Mouse (Mus musculus): ENCODE results near the gene Hap1.
"Not testable (repeated sequence)": the region's sequence is repeated elsewhere in the genome, so short reads cannot be mapped to it uniquely, and the experiment has no call there.

The Hap1 gene

DNA sequence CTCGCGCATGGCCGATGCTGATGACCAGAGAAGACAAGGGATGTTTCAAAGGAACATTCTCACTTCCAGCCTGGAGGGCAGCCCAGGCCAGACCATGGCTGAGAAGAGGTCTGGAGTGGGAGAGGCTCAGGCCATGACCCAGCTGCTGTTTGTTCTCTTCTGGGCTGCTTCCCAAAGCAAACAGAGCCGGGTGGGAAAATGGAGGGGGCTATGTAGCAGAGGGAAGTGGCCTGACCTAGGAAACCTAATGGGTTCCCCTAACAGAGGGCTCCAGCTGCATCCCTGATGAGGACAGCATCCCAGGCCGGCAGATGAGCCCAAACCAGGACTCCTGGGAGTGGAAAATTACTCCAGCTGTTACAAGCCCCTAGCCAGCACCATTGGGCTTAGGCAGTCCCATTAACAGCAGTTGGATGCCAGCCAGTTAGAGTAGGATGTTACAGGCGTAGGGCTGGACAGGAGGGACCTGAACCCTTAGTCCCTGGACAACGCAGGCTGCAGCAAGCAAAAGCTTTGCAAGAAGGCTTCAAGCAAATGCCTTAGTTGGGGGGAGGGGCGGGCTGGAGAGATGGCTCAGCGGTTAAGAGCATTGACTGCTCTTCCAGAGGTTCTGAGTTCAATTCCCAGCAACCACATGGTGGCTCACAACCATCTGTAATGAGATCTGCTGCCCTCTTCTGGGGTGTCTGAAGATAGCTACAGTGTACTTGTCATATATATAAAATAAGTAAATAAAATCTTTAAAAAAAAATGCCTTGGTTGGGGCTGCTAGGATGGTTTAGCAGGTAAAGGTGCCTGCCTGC lies 35.4 kb upstream of the Hap1 start:
- in situ Hi-C loops (cut with MboI, MseI), result no loop called here

DNA sequence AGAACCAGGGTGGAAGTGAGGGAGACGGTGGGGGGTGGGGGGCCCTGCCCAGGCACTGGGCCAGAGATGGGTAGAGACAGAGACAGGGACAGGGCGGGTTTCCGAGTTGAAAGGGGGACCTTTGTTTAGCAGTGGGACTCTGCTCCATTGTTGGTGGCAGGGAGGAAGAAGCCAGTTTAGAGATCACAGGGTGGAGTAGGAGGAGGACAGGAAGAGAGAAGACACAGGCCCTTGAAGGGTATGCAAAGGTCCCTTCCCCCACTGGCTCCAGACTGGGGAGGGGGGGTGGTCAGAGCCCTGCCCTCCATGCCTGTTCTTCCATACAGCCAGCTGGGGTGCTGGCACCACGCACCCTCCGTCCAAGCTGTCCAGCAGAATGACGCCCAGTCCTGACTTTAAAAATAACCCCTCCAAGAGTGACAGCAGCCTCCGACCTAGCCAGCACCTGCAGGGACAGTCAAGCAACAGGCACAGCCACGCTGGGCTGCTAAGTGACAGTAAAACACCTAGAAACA lies 34.1 kb upstream of the Hap1 start:
- in situ Hi-C loops (cut with MboI, MseI), result no loop called here

DNA sequence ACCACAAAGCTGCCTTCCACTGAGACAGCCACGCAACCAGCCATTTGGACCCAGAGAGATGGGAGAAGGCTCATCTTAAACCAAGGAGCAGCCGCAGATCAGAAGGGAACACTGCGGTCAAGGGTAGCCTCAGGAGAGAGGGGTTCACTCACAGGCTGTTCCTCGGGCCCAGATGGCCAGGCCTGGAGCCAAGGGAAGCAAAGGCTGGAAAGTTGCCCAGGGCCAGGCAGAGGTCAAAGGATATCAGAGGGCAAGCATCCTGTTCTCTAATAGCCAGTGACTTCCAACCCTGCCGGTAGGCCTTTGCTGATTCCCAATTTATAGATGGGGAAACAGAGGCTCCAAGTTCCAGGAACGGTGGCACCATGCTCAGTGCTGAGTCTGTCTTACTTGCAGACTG lies 32.7 kb upstream of the Hap1 start:
- in situ Hi-C loops (cut with MboI, MseI), result no loop called here

DNA sequence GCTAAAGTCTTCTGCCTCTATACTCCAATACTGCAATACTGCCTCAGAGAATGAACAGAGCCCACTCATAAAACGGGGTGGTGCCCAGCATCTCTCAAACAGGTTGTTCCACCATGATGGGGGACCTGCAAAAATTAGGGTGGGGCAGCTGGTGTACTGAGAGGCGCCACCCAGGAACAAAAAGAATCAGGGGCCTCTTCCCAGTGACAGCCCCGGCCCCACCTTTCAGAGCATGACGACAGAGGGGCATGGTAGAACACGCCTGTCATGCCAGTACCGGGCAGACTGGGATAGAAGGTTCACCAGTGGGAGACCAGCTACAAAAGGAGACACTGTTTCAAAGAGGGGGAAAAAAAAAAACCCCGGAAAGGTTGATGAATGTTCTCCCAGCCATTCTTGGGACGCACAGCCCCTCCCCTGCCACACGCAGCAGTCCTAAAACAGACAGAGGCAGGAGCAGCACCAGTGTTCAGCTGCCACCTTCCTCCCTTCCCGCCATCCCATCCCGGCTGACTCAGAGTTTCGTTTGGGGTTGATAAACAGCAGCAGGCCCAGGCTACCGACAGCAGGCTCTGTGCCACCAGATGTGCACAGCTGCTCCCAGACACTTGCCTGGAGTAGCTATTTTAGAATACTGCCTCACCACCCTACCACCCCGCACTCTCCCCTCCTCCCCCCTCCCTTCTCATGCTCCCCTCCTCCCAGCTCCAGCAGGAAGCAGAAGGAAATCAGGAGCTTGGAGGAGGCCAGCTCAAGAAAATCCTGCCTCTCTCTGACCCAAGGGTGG lies 31.9 kb upstream of the Hap1 start:
- in situ Hi-C loops (cut with MboI, MseI), result no loop called here

DNA sequence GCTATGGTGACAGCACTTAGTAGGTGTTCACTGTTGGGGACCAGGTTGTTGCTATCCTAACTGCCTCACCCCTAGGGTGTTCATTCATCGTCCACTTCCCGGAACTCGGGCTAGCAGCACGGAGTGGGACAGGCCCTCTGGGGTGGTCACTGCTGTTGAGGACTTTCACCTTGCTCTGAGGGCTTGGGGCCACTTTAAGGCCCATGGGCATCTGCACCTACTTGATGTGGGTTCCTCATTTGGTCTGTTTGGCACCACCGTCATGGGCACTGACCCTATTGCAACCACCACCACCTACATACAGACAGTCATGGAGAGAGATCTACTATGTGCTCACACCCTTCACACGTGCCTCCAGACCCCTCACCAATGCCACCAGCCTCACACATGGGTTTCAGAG lies 31.2 kb upstream of the Hap1 start:
- in situ Hi-C loops (cut with MboI, MseI), result no loop called here

DNA sequence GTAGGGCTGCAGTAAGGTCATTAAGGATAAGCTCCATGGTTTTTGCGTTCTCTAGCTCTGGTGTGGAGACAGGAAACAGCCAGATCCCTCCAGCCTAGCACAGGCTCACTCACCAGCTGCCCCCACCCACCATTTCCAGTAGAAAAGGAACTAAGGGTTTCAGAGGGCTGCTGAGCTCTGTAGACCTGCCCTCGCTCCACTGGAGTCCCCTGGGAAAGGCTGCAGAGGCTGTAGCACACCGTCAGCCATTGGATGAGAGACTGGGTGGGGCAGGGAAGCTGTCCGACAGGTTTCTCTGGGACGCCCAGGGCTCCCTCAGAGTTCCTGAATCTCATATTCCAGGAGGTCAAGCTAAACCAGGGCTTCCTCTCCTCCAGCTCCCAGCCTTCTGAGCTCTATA lies 30.7 kb upstream of the Hap1 start:
- in situ Hi-C loops (cut with MboI, MseI), result no loop called here

DNA sequence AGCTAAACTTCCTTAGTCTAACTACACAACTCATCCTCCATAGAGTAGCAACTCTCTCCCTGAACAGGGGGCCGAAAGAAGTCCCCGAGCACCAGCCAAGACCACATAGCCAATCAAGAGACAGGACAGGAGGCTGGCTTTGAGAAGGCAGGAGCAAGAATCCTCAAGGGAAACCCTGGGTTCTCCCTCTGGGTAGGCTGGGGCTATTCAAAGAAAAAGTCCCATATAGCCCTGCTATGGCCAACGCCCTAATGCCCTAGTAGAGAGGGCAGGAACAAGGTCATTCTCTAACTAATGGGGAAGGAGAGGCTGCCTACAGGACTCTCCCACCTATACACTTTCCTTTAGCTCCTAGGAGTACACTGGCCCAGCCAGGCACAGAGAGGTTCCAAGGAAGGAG lies 29.1 kb upstream of the Hap1 start:
- in situ Hi-C loops (cut with MboI, MseI), result no loop called here

DNA sequence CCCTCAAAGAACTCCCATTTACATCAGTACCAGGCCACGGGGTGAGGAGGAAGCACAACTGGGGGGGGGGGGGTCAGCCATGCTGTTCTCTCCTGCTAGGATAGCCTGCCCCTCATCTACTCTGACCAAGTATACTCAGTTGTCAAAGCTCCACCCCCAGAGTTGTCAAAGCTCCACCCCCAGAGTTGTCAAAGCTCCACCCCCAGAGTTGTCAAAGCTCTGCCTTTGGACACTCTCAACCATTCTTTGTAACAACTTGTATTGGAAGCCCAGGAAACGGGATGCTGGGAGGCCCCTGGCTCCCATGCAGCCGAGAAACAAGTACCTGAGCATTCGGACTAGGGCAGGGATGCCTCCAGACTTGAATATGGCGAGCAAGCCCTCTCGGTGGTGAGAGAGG lies 26.8 kb upstream of the Hap1 start:
- in situ Hi-C loops (cut with MboI, MseI), result no loop called here

DNA sequence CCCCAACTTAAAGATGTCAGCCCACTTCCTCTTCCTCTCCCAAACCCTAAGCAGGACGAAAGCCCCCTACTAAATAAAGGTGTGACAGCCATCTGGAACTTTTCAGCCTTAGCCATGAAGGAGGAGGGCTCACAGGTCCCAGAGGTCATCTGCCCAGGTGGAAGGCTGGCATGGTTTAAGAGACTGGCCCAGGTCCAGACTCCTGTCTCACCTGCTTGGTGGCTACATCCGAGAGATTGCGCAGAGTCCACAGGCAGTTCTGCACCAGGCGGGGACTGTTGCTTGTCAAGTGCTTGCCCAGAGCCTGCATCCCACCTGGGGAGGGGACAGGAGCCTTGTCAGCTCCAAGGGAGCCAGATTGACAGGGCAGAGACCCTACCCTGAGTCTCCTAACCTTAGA lies 23.4 kb upstream of the Hap1 start:
- in situ Hi-C loops (cut with MboI, MseI), result loop anchor here (10.0 kb wide), 1 partner anchor 1435 kb away; no protein-coding TSS in a partner anchor

DNA sequence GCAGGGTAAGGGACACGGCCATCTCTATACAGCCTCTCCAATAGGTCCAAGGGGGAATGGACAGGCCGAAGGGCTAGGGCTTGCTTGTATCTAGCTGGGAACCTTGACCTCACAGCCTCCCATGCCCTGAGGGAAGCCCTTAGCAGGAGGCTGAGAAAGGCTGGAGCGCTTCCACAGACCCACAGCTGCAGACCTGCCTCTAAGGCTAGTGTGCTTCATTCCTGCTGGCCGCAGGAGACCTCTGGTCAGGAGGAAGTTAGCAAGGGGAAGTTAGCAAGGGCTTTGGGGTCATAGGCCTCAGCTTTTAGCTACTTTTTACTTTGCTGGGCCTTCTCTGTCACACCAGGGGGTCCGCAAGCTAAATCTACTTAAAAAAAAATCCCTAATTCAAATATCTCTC lies 22.5 kb upstream of the Hap1 start:
- in situ Hi-C loops (cut with MboI, MseI), result loop anchor here (10.0 kb wide), 1 partner anchor 1436 kb away; no protein-coding TSS in a partner anchor

DNA sequence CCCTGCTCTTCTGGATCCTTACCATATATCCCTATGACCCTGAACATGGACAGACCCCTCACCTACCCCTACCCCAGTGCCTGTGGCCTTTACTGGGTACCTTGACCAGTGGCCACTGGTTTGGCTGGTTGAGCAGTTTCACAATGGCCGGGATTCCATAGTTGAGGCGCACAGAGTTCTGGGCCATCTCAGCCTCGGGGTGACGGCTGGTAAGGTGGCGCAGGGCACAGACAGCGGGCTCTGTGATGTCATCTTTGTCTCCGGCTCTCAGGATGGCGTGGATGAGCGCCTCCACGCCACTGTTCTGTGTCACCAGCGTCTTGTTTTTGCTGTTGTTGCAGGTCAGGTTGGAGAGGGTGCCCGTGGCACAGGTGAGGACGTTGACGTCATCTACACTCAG lies 22.1 kb upstream of the Hap1 start:
- in situ Hi-C loops (cut with MboI, MseI), result loop anchor here (10.0 kb wide), 1 partner anchor 1437 kb away; no protein-coding TSS in a partner anchor

DNA sequence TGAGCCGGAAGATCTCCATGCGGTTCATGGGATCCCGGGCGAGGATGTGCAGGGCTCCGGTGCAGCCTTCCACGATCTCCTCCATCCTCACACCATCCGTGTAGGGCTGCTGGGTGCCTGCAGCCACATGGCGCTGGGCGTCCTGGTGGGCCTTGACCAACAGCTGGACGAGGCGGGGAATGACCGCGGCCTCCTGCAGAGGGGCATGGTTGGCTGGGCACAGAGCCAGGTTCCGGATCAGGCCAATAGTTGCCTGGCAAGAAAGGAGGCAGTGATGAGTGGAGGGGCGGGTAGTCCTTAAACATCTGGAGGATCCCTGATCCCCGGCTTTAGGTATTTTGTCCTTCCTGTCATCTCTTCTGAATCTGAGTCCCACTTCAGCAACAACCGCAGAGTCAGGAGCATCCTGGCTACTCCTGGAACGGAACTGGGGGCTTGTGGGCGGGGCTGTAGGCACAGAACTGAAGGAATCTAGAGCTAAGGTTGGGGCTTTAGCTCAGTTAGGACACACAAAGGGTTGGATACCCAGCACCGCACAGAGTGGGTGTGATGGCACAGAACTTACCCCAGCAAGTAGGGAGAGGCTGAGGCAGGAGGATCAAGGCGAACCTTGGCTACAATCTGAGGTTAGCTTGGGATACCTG lies 20.9 kb upstream of the Hap1 start:
- in situ Hi-C loops (cut with MboI, MseI), result loop anchor here (10.0 kb wide), 1 partner anchor 1438 kb away; no protein-coding TSS in a partner anchor

DNA sequence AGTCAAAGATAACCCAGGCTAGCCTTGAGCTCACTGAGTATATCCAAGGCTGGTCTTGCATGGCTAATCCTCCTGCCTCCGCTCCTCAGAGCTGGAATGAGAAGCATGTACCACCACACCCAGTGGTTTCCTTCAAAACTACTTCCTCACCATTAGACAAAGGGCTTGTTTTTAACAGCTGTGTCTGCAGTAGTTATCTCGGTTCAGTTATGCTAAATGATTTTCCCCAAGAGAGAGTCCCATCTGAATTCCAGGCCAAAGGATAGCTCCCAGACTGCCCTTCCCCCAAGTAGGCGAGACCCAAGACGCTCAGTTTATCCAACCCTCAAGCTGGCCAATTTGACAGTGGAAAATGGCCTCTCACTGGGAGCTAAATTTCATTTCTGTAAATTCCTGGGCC lies 20.1 kb upstream of the Hap1 start:
- in situ Hi-C loops (cut with MboI, MseI), result loop anchor here (10.0 kb wide), 1 partner anchor 1439 kb away; no protein-coding TSS in a partner anchor

DNA sequence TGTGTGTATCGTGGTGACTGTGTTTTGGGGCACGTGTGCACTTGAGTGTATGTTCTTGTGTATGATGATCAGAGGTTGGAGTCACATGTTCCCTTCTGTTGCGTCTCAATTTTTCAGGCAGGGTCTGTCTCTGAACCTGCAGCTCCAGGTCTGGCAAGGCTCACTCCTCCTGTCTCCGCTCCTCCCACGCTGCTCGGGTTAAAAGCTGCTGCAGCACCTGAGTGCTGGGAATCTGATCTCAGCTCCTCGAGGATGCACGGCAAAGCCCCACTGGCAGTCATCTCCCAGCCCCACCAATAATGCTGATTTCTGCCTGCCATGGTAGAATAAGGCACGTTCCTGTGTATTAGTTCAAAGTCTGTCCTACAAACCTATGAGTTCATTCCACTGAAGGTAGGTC lies 19.2 kb upstream of the Hap1 start:
- in situ Hi-C loops (cut with MboI, MseI), result loop anchor here (10.0 kb wide), 1 partner anchor 1440 kb away; no protein-coding TSS in a partner anchor

DNA sequence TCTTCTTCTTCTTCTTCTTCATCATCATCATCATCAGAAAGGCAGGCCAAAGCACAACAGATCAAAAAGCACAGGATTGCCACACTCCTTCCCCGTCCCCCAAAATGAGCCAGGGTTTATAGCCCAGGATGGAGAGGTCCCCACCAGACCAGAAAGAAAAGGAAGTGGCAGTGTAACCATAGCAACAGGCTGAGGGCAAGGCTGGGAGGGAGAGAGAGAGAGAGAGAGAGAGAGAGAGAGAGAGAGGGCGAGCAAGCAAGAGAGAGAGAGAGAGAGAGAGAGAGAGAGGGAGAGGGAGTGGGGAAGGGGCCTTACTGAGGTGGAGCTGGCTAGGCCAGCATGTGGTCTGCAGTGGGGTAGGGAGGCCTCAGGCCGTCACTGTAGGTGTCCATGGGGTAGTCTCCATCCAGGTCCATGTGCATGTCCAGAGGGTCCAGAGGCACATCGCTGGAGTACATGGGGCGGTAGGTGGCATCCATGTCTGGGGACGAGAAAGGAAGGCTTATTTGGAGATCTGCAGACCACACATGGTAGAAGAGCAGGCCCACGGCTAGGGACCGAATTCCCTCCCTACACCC lies 16.1 kb upstream of the Hap1 start:
- in situ Hi-C loops (cut with MboI, MseI), result loop anchor here (10.0 kb wide), 1 partner anchor 1443 kb away; no protein-coding TSS in a partner anchor

DNA sequence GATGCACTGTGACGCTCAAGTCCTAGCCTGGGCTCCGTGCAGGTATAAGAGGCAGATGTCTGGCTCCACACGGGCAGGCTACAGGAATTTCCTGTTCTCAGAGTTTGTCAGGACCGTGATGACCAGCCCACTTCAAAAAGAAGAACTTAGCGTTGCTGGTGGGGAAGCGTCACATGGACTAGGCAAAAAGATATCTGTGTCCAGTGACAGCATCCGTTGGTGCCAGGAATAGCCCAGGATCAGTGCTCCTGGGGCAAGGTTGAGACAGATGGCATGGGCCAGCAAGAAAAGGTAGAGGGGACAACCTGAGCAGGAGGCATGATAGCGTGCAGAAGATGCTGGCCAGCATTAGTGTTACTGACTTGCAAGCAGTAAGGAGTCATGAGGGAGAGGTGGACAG lies 13.9 kb upstream of the Hap1 start:
- in situ Hi-C loops (cut with MboI, MseI), result loop anchor here (10.0 kb wide), 1 partner anchor 1445 kb away; no protein-coding TSS in a partner anchor

DNA sequence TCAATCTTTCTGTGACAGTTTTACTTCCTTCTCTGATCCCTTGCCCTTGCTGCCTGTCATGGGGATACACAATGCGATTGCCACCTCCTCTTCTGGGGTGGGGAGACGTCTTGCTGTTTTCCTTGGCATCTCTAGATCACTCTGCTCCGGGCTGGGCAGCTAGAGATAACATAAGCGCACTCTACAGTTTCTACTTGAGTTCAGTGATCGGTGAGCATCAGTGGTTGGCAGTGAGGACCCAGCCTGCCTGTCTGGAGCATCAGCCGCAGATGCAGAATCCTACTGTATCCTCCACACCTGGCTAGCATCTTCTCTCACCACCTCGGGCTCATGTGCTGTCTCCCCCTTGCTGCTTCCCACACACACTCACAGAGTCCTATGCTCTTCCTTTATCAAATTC lies 13.2 kb upstream of the Hap1 start:
- in situ Hi-C loops (cut with MboI, MseI), result no loop called here

DNA sequence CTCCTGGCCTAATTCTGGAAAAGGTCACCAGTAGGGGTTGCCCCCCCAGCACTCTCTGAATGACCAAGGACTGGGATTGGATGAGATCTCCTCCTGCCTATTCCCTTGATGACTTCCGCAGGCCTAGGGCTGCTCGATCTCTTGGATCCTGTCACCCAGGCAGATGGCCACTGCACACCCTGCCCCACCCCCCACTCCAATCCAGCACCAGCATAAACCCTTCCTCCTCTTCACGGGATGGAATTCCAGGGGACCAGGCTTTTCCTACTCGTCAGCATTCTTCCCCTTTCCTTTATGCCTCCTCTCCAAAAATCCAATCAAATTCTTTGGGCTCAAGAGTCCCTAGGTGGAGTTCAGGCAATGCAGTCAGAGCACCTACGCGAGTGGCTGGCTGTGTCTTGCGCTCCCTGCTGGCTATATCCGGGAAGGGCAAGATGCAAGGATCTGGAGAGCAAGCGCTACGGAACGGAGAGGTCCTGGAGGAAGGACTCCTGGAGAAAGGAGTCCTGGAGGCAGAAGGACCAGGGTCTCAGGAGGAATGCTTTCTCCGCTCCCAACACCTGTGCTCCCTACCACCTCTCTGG lies 7.1 kb upstream of the Hap1 start:
- in situ Hi-C loops (cut with MboI, MseI), result no loop called here

DNA sequence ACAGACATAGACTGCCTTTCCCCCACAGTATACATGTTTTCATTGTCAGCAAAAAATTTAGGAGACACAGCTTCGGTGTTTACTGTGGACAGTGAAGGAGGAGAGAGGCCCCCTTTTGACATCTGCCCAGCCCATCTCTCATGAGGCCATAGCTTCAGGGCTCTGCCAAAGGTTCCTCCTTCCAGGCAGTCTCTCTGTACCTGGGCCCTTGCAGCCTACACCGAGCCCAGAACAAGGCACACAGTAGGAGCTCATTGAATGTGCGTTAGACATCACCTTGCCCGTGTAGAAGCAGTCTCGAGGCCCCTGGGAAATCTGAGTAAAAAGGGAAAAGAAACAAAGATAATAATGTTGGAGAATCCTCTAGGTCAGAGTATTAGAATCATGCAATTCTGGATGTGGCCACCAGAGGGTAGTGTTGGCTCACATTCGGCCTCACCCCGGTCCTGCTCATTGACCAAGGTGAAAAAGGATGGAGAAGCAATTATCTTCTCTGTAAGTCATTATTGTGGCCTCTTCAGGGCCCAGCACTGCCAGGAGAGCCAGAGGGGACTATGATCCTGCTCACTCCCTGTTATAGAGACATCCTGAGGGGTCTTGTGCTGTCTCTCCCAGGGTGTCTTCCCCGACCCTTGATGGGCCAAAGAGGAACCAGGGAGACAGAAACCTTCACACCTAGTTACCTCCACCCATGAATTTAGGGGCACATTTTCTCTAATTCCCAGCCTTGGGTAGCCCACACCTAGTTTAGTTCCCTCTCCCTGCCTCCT lies 6.5 kb upstream of the Hap1 start:
- in situ Hi-C loops (cut with MboI, MseI), result no loop called here

DNA sequence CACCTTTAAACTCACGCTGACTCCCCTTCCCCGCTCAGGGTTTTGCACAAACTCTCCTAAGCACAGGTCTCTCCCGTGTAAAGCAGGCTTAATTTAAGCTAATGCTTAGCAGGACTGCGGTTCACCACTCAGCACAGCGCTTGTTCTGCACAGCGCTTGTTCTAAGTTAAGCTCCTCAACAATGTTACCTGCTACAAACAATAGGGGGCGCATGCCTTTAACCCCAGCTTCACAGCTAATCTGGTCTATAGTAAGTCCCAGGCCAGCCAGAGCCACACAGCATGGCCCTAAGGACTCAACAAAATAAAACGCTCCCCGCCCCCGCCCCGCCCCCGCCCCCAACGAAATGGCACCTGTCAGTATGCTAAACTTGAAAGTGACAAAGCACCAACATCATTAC lies 5.1 kb upstream of the Hap1 start:
- in situ Hi-C loops (cut with MboI, MseI), result not testable (repeated sequence)
